In the genomic region with DNA sequence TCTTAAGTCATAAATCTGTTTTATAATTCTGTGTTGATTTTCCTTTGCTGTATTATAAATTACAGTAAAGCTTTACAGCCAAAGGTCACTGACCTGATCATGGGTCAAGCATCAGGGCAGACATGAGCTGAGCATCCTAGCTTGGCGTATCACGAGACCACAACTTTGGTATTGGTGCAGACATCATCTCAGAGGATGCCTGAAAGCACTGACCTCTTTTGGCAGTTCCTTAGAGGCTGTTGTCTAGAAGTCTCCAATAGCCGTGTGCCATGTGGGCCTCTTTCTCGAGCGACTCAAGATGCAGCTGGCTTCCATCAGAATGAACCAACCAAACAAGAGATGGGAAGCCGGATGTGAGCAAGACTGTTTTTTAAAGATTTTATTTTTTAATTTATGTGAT, we compare ENCODE assay signal across 22 mouse cellular contexts.
"Had no signal": no experiment of that assay in that cellular context is flagged by ENCODE, and none has a peak within 500 bp of the region (broad histone marks: within the 10 kb centered on the region; RNA-seq: fewer than 3 reads in every experiment).

No protein-coding gene starts in this region.

- H3K4me3 ChIP-seq: intestine, embryonic 15.5 days; layer of hippocampus, adult 2 months; limb, embryonic 10.5 days; limb, embryonic 13.5 days; liver, embryonic 12.5 days; liver, embryonic 15.5 days; midbrain, embryonic 12.5 days; midbrain, embryonic 15.5 days; neural tube, embryonic 12.5 days; neural tube, embryonic 15.5 days had no signal

- H3K27ac ChIP-seq: intestine, embryonic 15.5 days; layer of hippocampus, adult 2 months; limb, embryonic 10.5 days; limb, embryonic 13.5 days; liver, embryonic 12.5 days; liver, embryonic 15.5 days; macrophage; midbrain, embryonic 12.5 days; midbrain, embryonic 15.5 days; neural tube, embryonic 12.5 days; neural tube, embryonic 15.5 days; stomach, postnatal 0 days had no signal

- H3K9me3 ChIP-seq: intestine, embryonic 15.5 days; limb, embryonic 10.5 days; limb, embryonic 13.5 days; liver, embryonic 12.5 days; liver, embryonic 15.5 days; midbrain, embryonic 12.5 days; midbrain, embryonic 15.5 days; neural tube, embryonic 12.5 days; neural tube, embryonic 15.5 days had no signal

- H3K36me3 ChIP-seq: intestine, embryonic 15.5 days; limb, embryonic 10.5 days; limb, embryonic 13.5 days; liver, embryonic 12.5 days; liver, embryonic 15.5 days; midbrain, embryonic 12.5 days; midbrain, embryonic 15.5 days; neural tube, embryonic 12.5 days; neural tube, embryonic 15.5 days had no signal

- DNase-seq: layer of hippocampus, adult 9-11 months; liver; lung, adult 18-20 months; lung, postnatal 14 days; right cerebral cortex, adult 18-20 months; right cerebral cortex, postnatal 14 days; right cerebral cortex, postnatal 4 days; thymus, adult 2 months; thymus, postnatal 14 days; thymus, postnatal 4 days had no signal

- H3K27me3 ChIP-seq: intestine, embryonic 15.5 days; limb, embryonic 13.5 days; liver, embryonic 15.5 days; midbrain, embryonic 12.5 days; midbrain, embryonic 15.5 days; neural tube, embryonic 12.5 days; neural tube, embryonic 15.5 days had no signal

- H3K9ac ChIP-seq: intestine, embryonic 15.5 days; limb, embryonic 13.5 days; liver, embryonic 12.5 days; liver, embryonic 15.5 days; midbrain, embryonic 12.5 days; midbrain, embryonic 15.5 days; neural tube, embryonic 12.5 days; neural tube, embryonic 15.5 days had no signal

- H3K4me2 ChIP-seq: intestine, embryonic 15.5 days; limb, embryonic 13.5 days; liver, embryonic 12.5 days; liver, embryonic 15.5 days; midbrain, embryonic 12.5 days; midbrain, embryonic 15.5 days; neural tube, embryonic 12.5 days; neural tube, embryonic 15.5 days had no signal

- H3K4me1 ChIP-seq: intestine, embryonic 15.5 days; liver, embryonic 12.5 days; liver, embryonic 15.5 days; midbrain, embryonic 12.5 days; midbrain, embryonic 15.5 days; neural tube, embryonic 12.5 days; neural tube, embryonic 15.5 days had no signal

- ATAC-seq: intestine, embryonic 15.5 days; liver, embryonic 12.5 days; midbrain, embryonic 15.5 days had no signal
